Mouse (Mus musculus) liver, adult 2 months (tissue): ENCODE results near the gene Nsun2. TPM values are rescaled to one million over a fixed set of nuclear protein-coding genes. Genes with fewer than 3 reads are reported as not detected.

Experiments used
- DNase-seq: peaks from one replicate; pipeline ENCODE4 v3.0.0-alpha.2; 2011; ENCODE audit warnings: low read depth, low spot score; ENCODE audit errors: extremely low read depth
- H3K27ac ChIP-seq: fragments of 200-500 bp; replicated peaks from 2 replicates; pipeline ENCODE4 v1.5.1; 2012; ENCODE audit warnings: low read depth, mild to moderate bottlenecking, control low read depth, inconsistent platforms, low read length; ENCODE audit not compliant: insufficient read depth
- H3K27me3 ChIP-seq: fragments of 200-500 bp; 2 replicates; pipeline ENCODE4 v1.6.1; 2012; ENCODE audit warnings: mild to moderate bottlenecking, moderate library complexity, low read length, inconsistent platforms; ENCODE audit not compliant: control insufficient read depth, insufficient read depth
- H3K36me3 ChIP-seq: fragments of 200-500 bp; 2 replicates; pipeline ENCODE4 v1.6.1; 2012; ENCODE audit warnings: low read length, inconsistent platforms; ENCODE audit not compliant: control insufficient read depth, insufficient read depth
- H3K4me1 ChIP-seq: fragments of 200-500 bp; 2 replicates; pipeline ENCODE4 v1.6.1; 2011; ENCODE audit warnings: low read length; ENCODE audit not compliant: control insufficient read depth, insufficient read depth
- H3K4me3 ChIP-seq: fragments of 200-500 bp; 2 replicates; pipeline ENCODE4 v1.5.1; 2011; ENCODE audit warnings: low read depth, mild to moderate bottlenecking, control low read depth, low read length, moderate library complexity; ENCODE audit not compliant: insufficient read depth
- H3K79me2 ChIP-seq: fragments of 200-500 bp; 2 replicates; pipeline ENCODE4 v1.6.1; 2012; ENCODE audit warnings: inconsistent platforms, mild to moderate bottlenecking, low read length, moderate library complexity; ENCODE audit not compliant: control insufficient read depth, insufficient read depth
- H3K9ac ChIP-seq: fragments of 200-500 bp; 2 replicates; pipeline ENCODE4 v1.6.1; 2012; ENCODE audit warnings: low read depth, mild to moderate bottlenecking, control low read depth, inconsistent platforms, low read length
- CTCF ChIP-seq: fragments of 200-500 bp; IDR thresholded peaks from 2 replicates; pipeline ENCODE4 v1.5.1; 2011; ENCODE audit warnings: low read depth, low read length, control low read depth
- POLR2A ChIP-seq: fragments of 200-500 bp; IDR thresholded peaks from 2 replicates; pipeline ENCODE4 v1.6.1; 2011; ENCODE audit warnings: low read length, control low read depth; ENCODE audit not compliant: insufficient read depth; ENCODE audit errors: extremely low read depth
- WGBS: fragments of 180-500 bp; shearing (Covaris S2); methylation state at CpG from one replicate; pipeline ENCODE4 v1.1.7; 2018; 5-methylcytosine and 5-hydroxymethylcytosine counted together
- polyA plus RNA-seq: library from polyadenylated mRNA; depleted of rRNA; stranded (reverse); fragments of >200 nt; gene quantifications from 2 replicates; pipeline ENCODE4 v1.2.3, GENCODE M21; 2012
- total RNA-seq: library from RNA; depleted of rRNA; stranded (reverse); fragments of >200 nt; gene quantifications from 2 replicates; pipeline ENCODE4 v1.2.3, GENCODE M21; 2014

Gene Nsun2
- total and polyA plus RNA-seq, 2 experiments: 48.3 to 74.1 TPM

DNA sequence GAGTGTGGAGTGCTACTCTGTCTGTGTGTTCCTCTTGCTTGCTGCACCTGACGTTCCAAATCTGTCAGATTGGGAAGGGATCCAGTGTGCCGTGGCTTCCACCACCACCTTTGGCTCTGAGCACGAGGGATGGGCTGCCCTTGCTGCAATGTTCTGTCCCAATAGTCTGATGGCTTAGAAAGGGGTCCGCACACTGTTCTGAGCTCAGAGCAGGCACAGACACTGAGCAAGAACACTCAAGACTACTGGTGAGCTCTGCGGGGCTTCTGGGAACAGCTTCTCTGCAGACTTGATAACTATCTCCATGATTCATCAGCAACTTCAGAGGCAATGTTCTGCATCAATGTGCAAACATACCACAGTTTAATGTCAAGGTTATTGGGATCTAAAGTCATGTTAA is 67.8 kb downstream of the Nsun2 start:
- Histone ChIP-seq H3K4me3 (no peak overlapping the region), H3K9ac (no peak overlapping the region), H3K36me3 (peaks cover 15% of the 10 kb centered on the region), H3K27me3 (no peaks in the 10 kb centered on the region), H3K4me1 (peaks cover 9% of the 10 kb centered on the region; the same call in 1 of the 2 replicates), H3K27ac (no peak overlapping the region), H3K79me2 (peaks cover 19% of the 10 kb centered on the region; the same call in 1 of the 2 replicates)
- DNase-seq: peak; percentile 42
- WGBS: 59% methylated on average over 5 of the region's 5 CpGs
- no peak for TF ChIP-seq CTCF
- no peak for TF ChIP-seq POLR2A

DNA sequence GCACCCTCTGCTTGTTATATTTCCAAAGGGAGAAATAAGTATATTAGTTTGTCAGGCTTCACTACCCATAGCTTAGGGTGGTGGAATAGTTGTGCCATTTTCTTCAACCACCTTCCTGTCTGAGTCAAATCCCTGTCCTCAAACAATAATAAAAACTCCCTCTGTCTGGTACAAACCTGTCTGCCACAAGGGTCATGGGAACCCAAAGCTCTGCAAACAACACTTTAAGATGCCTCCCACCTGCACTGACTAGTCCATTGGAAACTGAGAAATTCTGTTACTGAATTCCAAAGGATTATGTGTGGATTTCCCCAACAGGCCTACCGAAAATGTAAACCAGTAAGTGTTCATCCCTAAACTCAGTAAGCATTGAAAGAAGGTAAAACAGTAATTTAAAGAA is 71.1 kb downstream of the Nsun2 start:
- H3K4me1 ChIP-seq: peaks cover 7% of the 10 kb centered on the region
- H3K27me3 ChIP-seq: no peaks in the 10 kb centered on the region
- WGBS: 93% methylated on average over 1 of the region's 1 CpGs
- H3K9ac ChIP-seq: no peak overlapping the region
- no peak overlapping the region for H3K4me3 ChIP-seq
- TF ChIP-seq CTCF (no peak), POLR2A (no peak)
- H3K36me3 ChIP-seq: peaks cover 3% of the 10 kb centered on the region; the same call in 1 of the 2 replicates
- no peak for DNase-seq
- H3K27ac ChIP-seq: no peak overlapping the region
- peaks cover 27% of the 10 kb centered on the region; the same call in 1 of the 2 replicates for H3K79me2 ChIP-seq

DNA sequence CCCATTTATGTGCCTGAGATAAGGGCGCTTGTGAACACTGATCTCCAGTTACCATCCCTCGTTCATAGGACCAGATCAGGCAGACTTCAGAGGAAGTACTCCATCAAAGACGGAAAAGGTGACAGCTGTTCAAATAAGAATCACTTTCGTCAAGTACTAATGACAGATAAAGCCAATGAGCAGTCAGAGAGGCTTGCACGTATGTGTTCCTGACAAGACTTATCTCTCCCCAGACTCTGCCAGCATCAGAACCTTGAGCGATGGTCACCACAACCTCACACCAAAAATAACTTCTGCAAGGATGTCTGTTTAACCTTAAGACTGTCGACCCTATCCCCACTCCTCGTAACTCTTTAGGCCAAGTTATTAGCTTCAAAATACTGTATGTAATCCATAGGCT is 75.2 kb downstream of the Nsun2 start:
- 87% methylated on average over 8 of the region's 8 CpGs for WGBS
- Histone ChIP-seq H3K79me2 (peaks cover 24% of the 10 kb centered on the region; the same call in 1 of the 2 replicates), H3K27ac (no peak overlapping the region), H3K4me1 (peaks cover 9% of the 10 kb centered on the region), H3K36me3 (peaks cover 6% of the 10 kb centered on the region), H3K9ac (no peak overlapping the region), H3K4me3 (no peak overlapping the region), H3K27me3 (no peaks in the 10 kb centered on the region)
- TF ChIP-seq CTCF (no peak), POLR2A (no peak)
- no peak for DNase-seq

DNA sequence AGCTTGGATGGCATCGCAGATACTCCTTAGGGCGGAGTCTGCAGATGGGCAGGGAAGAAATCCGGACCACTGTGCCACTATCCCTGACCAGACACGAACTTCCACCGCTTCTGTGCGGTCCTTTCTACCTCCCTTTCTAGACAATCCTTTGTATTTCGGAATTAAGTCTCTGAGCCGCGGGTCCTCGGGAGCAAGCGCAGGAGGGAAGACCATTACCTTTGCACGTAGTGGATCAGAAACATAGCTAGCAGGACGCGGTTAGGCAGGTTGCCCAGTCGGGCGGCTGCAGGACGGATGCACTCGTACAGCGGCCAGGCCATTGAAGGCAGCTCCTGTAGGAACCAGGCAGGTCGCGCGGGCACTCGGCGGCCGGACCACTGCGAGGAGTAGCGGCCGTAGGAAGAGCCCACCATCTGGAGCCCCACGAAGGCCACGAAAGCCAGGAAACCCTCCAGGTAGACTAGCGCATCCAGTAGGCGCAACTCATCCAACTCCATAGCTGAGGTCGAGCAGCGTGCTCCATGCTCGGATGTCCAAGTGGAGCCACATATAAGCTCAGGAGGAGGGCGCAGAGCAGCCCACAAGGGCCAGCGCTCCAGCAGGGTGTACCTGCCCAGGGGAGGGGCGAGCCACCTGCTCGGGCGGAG is 77.3 kb downstream of the Nsun2 start:
- peaks cover 6% of the 10 kb centered on the region for H3K4me1 ChIP-seq
- H3K27me3 ChIP-seq: no peaks in the 10 kb centered on the region
- H3K4me3 ChIP-seq: peak overlapping the region; percentile 75
- H3K36me3 ChIP-seq: peaks cover 15% of the 10 kb centered on the region
- peak overlapping the region; percentile 80 for H3K27ac ChIP-seq
- DNase-seq: peak; percentile 51
- WGBS: under 1% methylated on average over 40 of the region's 40 CpGs
- H3K79me2 ChIP-seq: peaks cover 19% of the 10 kb centered on the region; the same call in 1 of the 2 replicates
- peak overlapping the region; percentile 79 for H3K9ac ChIP-seq
- TF ChIP-seq POLR2A: peak; percentile 70
- TF ChIP-seq CTCF: no peak

DNA sequence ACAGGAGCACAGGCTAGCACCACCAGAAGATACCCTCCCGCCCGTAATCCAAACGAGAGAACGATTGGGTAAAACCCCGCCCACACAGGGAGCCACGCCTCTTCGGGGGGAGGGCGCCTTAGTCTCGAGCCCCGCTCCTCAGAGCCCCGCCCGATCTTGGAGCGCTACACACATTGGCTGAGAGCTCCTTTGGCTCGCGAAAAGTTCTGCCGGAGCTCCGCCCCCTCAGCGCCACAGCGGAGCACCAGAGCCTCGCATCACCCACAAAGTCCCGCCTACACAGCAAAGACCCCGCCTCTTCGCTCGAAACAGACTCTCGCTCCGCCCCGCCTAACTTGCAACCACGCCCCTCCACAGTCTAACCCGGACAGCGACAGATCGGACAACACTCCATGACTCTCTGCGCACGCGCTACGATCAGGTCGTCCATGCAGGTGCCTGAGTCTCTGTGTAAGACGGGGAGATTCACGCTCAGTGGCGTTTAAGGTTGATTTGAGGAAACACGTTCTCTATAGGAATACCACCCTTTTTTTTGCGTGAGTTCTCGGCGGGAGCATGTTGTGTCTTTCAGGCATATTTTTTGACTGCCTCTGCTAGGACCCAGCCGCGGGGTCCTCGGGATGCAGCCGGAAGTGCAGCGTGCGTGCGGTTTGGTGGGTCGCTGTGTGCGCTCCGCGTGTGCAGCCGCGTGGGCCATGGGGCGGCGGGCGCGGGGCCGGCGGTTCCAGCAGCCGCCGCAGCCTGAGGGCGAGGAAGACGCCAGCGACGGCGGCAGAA is 78.0 kb downstream of the Nsun2 start, which contains the start of gene Srd5a1:
Srd5a1 (minus strand) TSS at position 45 of the 777 bp plus-strand sequence.
- H3K9ac ChIP-seq: peak within 1 kb of the TSS; percentile 88
- peak; percentile 97 for DNase-seq
- WGBS: under 1% methylated on average over 69 of the region's 69 CpGs
- H3K4me3 ChIP-seq: peak within 1 kb of the TSS; percentile 75
- H3K79me2 ChIP-seq: peaks cover 14% of the 10 kb centered on the region; the same call in 1 of the 2 replicates
- peak within 1 kb of the TSS; percentile 84 for H3K27ac ChIP-seq
- no peaks in the 10 kb centered on the region for H3K27me3 ChIP-seq
- TF ChIP-seq POLR2A (0 out of 2 replicates have a peak, but pooled peaks have one; percentile 30), CTCF (no peak)
- H3K36me3 ChIP-seq: peaks cover 22% of the 10 kb centered on the region
- H3K4me1 ChIP-seq: peaks cover 6% of the 10 kb centered on the region
